Mouse (Mus musculus): Measurements from ENCODE around the gene Pacsin2. TPM values are rescaled to one million over a fixed set of nuclear protein-coding genes. Genes with fewer than 3 reads are reported as not detected.

The Pacsin2 gene
- 10 to 100 TPM; 42.0 to 56.0 TPM for polyA plus RNA-seq (2017; shearing (Covaris generic))

DNA sequence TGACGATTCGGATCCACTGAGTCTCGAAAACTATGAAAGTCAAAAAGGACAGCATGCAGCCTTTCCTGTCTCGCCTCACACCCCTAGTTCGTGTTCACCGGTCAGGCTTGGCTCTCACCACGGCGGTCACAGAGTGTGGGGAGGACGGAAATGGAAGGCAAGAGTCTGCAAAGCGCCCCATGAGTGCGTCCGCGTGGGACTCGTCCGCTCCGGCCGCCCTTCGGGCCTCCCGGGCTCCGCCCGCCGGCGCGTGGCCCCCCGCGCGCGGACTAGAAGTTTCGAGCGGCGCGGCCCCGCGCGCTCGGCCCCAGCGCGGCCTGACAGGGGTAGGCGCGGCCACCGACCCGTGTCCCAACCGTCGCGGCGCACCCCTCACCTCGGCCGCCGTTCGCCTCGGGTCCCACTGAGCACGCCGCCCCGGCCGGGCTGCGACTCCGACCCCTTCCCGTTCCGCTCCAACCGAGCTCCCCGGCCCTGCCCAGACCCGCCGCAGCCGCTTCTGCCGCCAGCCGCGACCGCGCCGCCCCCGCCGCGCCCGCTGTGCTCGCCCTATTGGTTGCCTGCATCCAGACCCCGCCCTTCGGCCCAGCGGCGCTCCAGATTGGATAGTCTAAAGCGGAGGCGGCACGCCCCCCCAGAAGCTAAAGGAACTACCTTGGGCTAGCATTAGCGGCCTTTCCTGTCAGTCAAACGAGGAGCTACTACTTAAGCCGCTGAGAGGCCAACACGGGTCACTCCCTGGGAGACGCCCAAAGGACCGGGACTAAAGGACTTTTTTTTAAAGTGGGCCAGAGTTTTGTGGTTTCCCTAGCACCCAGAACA lies at the start of gene Pacsin2:
TSS of gene Pacsin2 (minus strand) at position 524 of the 822 bp plus-strand sequence.

GRCm38 (mm10) chr15:83510805-83511405 lies 46.5 kb upstream of the Pacsin2 start, which contains the start of gene Ttll1:
Ttll1 (minus strand) TSS chr15:83510893.

DNA sequence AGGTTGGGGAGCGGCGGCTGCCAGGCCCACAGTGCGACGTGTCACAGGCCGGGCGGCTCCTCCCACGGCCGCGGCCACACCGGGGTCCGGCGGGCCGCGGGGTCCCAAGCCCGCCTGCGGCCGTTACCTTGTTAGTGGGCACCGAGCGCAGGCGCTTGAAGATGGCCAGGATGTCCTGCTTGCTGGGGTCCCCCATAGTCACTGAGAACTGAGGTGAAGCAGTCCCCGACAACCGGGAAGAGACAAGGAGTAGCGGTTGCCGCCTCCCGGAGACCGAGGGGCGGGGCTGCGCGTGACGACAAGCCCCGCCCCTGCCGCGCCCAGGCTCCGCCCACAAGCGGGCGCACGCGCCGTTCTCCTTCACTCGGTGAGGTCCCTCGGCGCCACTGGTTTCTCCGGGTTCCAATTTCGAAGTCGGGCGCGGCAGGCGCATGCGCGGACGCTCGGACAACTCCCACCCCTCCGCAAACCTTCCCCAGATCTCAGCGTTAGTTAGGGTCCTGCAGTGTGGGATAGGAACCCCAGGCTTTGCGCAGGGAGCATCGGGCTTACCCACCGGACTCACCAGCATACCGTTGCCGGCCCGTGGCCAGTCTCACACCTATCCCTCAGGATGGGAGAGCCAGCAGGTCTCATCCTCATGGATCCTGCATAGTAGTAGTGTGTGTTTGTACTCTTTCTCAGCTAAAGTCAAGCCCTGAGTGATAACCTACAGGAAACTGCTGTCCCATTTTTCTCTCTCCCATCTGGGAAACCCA lies 114.3 kb downstream of the Pacsin2 start, which contains the start of gene Arfgap3:
TSS of gene Arfgap3 (minus strand) at position 294 of the 758 bp plus-strand sequence.

Other genes with a start within 250 kb of the Pacsin2 start
- under 1 TPM; 0.07 to 0.58 TPM for gene A4galt, start 212.8 kb downstream of the Pacsin2 start, polyA plus RNA-seq (2017; shearing (Covaris generic))
- 10 to 100 TPM; 14.5 to 15.7 TPM for gene Arfgap3, start 114.4 kb downstream of the Pacsin2 start, polyA plus RNA-seq (2017; shearing (Covaris generic))
- 1 to 10 TPM; 5.1 to 7.1 TPM for gene Ttll1, start 46.3 kb upstream of the Pacsin2 start, polyA plus RNA-seq (2017; shearing (Covaris generic))
- gene Bik, start 62.3 kb upstream of the Pacsin2 start, polyA plus RNA-seq (2017; shearing (Covaris generic)), result 1 to 10 TPM; 3.5 to 3.7 TPM
- gene Tspo, start 99.0 kb upstream of the Pacsin2 start, polyA plus RNA-seq (2017; shearing (Covaris generic)), result 100 to 1,000 TPM; 394 to 406 TPM
- 10 to 100 TPM; 23.3 to 26.6 TPM for gene Mcat, start 99.2 kb upstream of the Pacsin2 start, polyA plus RNA-seq (2017; shearing (Covaris generic))
- gene Ttll12, start 130.6 kb upstream of the Pacsin2 start, polyA plus RNA-seq (2017; shearing (Covaris generic)), result 10 to 100 TPM; 15.8 to 19.8 TPM

Measured in activated CD4-positive, CD25-positive, alpha-beta regulatory T cell (primary cell).